Mouse (Mus musculus) adrenal gland, postnatal 36 days (tissue): ENCODE measurements around the gene Fndc3a. TPM values are rescaled to one million over a fixed set of nuclear protein-coding genes. Genes with fewer than 3 reads are reported as not detected.

Source experiments
- DNase-seq, 2 experiments: peaks; one replicate each; pipeline ENCODE4 v3.0.0; 2021; ENCODE audit warnings: mixed read lengths in 1 of 2
- total RNA-seq, 2 experiments: library from RNA; stranded (reverse); gene quantifications; 2 replicates each; pipeline ENCODE4 v1.2.3; 2021

The Fndc3a gene
- total RNA-seq, 2 experiments from 2014 or later: 62.6 to 78.5 TPM

DNA sequence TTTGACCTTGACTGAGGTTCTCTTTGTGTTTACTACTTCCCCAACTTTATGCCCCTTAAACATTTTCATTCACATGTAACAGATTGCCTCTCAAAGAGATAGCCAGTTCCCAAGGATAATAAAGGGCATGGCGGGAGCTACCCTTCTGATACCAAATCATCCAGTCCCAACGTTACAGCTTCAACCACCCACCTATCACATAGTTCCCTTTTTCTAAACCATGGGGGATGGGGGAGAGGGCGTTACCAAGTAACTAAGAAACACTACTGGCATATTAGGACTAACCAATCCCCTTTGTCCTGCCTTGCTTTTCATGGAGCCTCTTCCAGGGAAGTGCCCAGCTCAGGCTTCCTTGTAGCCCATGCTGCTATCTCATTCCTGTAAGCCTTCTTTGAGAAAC, 32.6 kb downstream of the Fndc3a start:
- no peak for DNase-seq

DNA sequence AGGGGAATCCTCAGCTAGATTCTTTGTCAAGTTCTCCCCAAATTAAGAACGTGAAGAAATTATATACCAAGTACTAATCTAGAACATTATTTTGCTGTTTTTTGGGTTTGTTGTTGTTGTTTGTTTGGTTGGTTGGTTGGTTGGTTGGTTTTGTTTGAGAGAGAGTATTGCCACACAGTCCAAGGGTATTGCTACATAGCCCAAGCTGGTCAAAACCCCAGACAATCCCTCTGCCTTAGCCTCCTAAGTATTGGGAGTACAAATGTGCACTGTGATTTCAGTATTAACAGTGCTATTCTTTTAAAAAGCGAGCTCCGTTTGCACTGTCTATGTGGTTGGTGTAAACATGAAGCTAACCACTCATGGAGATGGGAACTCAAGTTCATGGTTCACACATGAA, 37.9 kb downstream of the Fndc3a start:
- peak; percentile 6 to 11 for DNase-seq

DNA sequence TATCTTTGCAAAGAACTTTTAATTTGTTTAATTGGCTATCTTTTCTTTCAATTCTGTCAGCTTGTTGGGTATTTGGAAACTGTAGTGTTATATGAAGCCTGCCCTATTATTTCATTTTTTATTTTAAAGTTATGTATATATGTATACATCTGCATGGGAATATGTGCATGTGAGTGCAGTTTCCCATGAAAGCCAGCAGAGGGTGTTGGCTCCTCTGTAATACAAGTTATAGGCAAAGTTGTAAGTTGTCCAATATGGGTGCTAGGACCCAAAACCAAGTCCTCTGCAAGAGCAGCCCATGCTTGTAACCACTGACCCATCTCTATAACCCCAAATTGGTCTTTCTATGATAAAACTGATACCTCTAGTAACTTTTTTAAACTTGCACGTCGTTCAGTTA, 38.8 kb downstream of the Fndc3a start:
- DNase-seq: no peak

DNA sequence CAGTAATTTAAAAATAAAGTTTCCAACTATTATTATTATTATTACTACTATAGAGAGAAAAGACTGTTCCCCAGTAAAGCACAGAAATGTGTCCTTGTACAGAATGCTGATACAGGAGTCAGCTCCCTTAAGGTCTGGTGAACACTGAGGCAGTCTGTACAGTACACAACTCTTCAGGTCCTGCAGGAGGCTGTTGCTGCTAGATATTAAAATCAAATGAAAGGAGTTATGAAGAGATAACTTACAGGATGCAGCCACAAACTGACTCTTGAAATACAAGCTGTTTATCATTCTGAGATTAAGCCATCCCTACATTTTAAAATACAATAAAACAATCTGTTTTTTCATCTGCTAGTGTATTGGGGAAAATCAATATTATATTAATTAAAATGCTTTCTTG, 60.5 kb downstream of the Fndc3a start:
- no peak for DNase-seq

DNA sequence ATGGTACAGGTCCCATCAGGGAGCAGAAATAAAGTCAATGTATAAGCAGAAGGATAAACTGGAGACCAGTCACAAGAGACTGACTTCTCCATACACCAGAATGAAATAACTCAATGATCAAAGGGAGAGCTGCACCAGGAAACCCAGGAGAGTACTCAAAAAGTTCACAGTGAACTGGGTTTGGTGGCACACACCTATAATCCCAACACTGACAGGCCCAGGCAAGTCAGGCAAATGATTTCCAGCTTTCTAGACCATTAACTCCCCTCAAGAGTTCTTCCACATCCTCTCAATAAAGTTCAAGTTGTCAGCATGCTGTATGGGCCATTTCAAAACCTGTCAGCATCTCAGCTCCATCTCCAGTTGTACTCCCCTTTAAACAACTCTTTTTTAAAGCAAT, 64.3 kb downstream of the Fndc3a start:
- no peak for DNase-seq

DNA sequence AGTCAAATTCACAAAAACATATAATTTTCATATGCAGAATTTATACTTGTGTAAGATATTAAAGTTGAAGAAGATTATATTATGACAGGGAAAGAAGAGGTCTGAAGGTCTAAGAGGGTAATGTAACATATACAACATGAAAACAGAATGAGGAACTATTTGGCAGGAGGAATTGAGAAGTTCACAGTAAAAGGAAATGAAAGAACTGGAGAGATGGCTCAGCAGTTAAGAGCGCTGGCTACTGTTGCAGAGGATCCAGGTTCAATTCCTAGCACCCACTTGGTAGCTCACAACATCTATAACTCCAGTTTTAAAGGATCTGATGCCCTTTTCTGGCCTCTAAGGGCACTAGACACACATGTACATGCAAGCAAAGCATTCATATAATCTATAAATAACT, 65.2 kb downstream of the Fndc3a start:
- no peak for DNase-seq

DNA sequence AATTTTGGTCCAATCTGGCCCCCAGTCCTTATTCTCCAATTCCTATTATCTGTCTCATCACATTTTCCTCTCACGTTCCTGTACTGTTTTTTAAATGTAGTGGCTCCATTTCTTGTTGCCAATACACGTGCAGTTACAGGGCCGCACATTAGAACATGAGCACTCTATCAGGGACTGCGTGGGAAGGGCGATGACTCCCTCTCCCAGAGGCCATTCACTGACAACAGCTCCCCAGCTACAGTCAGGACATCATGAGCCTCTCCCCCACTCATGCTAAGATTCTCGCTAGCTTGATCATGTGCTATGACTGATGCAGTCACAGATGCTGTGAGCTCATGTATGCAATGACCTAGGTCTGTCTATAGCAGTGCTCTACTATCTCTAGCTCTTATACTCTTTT, 71.3 kb downstream of the Fndc3a start:
- DNase-seq: no peak

DNA sequence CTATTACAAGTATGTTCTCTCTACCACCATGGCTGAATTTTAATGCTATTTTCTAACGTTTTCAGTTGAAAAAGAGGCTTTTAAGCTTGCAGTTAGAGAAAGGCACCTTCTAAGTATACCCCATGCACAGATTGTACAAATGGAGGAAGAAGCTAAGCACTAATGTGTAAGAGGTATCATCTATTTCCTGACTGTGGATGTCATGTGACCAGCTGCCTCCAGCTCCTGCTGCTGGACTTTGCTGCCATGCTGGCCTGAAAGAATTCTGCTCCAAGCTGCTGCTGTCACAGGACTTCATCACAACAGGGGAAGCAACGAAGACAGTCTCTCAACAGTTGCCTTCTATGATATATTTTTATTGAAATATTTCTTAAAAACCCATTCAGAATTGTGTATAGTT, 76.2 kb downstream of the Fndc3a start:
- DNase-seq: no peak

DNA sequence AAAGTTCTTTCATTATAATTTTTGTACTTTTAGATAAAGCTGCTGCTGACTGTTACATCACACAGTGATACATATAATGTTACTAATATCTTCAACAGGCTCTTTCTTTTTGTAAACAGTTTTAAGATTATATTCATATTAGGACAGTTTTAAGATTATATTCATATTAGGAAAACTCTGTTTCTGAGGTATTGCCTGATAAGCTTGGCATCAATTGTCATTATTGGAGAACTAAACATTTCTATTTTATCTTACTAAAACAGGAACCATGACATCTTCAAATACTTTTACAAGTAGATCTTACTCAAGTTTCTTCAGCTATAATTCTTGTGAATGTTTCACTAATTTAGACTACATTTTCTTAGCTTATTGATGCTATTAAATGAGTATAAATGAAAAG, 84.4 kb downstream of the Fndc3a start:
- DNase-seq: no peak

DNA sequence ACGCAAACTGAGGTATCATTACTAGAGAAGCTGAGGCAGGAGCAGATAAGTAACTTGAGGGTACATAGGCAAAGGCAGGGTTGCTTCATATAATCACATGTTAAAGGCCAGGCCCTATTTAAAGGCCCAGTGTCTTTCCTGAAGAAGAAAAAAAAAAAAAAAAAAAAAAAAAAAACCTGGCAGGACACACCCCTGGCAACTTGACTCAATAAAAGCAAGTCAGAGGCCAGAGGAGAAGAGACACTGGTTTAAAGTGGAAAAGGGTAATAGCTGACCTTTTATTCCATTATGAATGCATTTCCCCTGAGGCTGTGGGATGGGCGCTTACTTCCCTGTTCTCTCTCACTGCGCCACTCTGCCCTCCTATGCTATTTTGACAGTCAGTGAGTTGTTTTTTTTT, 105.7 kb downstream of the Fndc3a start:
- no peak for DNase-seq

DNA sequence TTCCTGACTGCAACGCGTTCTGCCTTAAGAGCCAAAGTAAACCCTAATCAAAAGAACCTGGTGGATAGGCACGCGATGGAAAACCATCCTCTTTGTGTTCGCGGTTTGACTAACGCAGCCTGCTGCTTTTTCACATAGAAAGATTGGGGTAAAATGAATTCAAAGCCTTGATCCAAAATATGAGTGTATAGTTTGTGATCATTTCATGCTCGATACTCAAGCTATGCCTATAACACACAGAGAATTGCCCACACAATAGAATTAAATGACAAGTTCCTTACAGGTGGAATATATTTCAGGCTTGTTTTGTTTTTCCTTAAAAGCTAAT, 106.6 kb downstream of the Fndc3a start:
- DNase-seq: no peak

DNA sequence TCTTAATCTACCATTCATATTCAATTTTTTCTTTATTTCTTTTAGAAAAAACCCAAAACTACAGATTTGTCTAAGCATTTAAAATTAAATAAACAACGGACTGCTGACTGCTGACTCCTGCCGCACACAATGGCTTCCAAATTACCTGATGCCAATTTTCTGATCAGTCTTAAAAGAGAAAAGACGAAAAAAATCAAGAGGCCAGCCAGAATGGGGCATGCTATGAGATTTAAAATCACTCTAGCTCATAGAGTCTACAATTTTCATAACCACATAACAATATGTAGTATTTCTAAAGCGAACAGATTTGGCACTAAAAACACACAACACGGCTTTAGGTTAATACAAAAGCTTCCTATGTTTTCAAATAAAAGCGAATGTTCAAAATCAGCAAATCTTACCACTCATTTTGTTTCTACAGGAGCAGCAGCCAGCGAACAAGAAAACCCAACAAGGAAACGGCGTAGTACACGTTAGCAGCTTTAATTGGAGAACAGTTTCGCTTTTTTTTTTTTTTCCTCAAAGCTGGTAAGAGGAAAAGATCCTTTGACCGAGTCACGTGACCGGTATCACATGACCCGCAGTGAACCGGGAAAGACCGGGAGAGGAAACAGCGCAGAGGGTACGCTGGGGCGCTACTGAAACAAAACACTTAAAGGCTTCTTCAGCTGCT, 107.1 kb downstream of the Fndc3a start:
- peak; percentile 92 for DNase-seq

DNA sequence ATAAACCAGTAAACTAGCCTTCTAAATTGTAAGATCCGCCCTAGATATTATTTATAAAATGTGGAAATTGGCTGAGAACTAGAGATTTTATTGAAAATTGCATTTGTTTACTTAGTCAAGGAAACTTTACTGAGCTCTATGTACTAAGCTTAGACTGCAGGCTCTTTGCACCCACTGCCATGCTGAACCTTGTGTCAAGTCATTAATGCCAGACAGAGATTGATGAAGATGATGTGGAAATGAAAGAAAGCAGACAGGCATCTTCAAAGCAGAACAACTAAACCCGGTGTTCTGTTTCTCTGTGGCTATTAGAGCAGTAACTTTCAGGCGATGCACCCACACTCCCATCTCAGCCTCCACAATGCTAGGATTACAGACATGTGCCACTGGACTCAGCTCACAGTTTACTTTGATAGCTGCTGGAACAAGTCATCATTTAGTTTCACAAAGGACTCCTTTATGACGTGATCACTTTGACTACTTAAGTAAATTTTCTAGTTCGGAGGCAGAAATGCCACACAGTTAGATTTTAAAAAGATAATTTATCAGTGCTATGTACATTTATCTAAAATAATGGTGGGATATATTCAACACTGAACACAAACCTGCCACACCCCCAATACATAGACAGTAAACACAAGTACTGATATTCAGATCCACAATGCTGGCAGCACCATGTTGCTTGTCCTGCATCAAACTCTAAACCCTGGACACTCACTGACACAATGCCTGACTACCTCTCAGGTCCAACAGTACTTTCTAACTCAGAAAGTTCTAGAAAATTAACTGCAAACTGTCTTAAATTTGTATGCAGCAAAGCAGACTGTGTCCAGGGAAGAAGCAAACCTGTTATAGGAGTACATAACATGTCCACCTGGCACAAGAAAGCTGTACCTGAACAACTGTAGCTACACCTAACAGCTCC, 108.2 kb downstream of the Fndc3a start:
- no peak for DNase-seq

DNA sequence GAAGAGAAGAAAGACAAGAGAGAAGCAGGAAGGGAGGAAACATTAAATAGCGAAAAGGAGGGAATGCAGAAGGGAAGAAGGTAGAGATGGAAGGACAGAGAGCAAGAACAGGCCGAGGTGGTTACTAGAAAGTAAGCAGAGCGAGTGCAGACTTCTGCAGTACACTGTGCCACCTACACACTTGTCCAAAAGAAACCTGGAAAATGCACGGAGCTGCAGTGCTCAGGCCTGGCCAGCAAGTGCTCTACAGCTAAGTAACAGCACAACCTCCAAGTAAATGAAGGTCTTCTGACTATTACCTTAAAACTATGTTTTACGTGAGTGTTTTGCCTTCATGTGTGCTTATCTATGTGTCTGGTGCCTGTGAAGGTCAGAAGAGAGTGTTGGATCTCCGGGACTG, 109.4 kb downstream of the Fndc3a start:
- DNase-seq: no peak

DNA sequence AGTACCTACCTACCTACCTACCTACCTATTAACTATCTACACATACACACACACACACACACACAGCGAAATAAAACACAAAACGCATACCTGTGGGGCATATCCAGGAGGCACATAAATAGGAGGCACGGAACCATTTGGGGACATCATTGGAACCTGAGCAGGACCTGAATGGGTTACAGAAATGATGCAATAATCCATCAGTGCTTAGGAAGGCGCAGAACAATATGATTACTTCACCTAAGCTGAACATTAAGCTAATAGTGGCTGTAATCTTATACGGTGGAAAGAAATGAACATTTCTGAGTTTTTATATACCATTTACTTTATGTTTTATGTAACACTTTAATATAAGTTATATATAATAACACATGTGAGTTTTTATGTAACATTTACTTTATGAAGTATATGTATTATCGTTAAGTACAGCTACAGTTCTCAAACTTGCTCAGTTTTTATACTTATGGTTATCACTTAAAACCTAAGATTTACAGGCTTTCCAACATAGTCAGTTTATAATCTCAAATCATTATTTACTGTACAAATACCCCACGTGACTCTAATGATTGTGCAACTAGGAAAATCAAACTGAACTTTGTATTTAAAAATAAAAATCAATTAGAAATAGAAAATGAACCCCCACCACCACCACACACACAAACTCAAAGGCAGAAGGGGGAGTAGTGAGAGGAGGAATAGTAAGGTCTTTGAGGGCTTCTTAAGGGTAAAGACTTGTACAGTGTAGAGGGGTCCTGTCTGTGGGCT, 110.6 kb downstream of the Fndc3a start:
- DNase-seq: no peak

DNA sequence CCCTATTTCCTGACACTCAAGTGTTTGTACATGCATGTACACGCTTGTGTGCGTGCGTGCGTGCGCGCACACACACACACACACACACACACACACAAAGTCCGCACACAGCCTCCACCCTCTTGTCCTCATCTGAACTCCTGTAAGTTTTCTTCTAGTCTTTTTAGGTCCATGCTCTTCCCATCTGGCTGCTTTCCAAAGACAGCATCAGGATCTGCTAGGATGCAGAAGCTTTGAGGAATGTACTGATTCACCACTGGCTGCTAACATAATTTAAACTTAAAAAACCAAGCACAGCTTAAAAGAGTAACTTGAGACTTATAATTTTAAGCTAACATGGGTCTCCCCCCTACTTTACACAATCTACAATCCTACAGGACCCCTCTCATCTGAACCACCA, 115.6 kb downstream of the Fndc3a start:
- no peak for DNase-seq

DNA sequence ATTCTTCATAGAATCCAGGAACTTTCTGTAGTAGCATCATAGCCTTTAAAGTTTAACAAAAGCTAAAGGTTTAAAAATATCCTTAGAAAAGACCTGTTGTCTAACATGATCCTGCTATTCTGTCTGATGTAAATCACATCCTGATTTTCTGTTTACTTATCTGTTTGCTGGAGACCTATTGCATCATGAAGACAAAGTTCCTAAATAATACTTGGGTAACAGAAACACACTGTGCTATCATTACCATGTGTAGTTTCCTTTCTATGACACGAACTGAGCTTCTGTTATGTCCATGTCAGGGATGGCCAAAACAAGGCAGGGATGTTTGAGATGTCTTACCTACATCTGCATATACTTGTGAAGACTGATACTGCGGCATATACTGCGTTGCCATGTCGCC, 120.4 kb downstream of the Fndc3a start:
- no peak for DNase-seq

DNA sequence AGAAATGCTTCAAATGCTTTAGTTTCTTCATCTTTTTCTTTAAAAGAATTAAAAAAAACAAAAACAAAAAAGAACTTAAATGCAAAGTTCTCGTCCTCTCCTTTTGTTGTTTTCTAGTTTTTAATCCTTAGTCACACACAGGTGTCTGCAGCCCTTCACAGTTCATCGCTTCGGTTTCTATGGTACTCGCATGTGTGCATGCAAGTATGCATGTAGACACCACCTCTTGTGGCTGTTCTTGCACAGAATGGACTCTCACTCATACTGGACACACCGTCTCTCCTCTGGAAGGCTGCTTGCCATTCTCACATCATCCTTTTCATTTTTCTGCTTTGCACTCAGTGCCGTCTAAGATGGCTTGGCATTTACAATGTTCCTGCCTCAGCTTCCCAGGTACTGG, 126.8 kb downstream of the Fndc3a start:
- DNase-seq: no peak

DNA sequence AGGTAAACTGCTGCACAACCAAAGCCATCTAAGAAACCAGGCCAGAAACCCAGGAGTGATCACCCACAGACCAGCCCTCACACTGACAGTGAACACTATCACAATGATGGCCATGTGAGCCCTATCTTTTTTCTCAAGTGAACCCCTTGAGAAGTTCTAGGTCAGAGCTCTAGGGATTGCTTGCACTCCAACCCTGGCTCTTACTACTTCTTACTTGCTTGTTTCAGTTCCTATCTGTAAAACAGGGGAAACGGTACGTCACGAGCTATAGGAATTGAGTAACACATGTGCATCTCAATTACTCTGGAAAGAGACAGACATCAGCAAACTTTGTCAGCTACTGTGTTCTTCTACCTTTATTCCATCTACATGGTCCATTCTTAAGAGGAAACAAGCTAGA, 128.8 kb downstream of the Fndc3a start:
- DNase-seq: no peak

DNA sequence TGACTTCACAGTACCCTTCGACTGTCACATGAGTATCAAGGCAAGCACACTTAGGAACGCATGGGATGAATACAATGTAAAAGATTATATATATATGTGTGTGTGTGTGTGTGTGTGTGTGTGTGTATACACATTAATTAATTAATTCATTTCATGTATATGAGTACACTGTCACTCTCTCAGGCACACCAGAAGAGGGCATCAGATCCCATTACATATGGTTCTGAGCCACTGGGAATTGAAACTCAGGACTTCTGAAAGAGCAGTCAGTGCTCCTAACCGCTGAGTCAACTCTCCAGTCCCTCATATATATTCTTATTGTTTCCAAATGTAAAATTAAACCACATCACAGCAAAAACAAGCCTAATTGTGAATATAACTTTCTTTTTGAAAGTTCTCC, 133.5 kb downstream of the Fndc3a start:
- DNase-seq: no peak

DNA sequence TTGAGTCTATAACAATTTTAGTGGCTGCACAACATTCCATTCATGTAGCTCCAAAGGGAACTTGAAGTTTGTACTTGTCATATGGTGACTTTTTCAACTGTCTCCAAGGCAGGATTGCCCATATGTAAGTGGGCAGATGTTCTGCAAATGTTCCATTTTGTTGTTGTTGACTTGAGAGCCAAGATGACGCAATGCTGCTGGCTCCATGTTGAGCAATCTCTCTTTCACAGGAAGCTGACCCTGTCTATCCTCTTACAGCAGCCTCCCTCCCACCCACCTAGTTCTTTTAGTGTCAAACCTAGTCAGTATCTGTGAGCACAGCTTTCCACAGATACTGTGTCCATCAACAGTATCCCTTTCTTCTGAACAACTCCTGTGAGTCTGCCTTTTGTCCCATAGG, 145.9 kb downstream of the Fndc3a start:
- DNase-seq: peak in 1 of 2 experiments; percentile 12

DNA sequence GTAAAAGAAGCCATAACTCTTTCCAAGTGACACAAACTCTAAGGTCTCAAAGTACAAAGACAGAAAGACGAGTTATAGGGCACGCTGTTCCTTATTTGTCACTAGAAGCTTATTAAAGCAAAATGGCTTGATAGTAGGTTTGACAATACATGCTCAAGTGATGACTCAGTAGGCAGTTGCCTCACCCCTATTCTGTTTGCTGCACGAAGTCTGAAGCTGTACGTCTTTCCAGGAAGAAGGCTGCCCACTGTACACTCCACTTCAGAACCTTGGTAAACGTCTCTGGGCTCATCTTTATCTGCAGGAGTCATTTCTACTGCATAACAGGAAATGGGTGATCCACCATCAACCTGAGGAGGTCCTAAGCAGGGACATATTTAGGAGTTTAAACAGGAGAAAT, 151.0 kb downstream of the Fndc3a start:
- DNase-seq: no peak

DNA sequence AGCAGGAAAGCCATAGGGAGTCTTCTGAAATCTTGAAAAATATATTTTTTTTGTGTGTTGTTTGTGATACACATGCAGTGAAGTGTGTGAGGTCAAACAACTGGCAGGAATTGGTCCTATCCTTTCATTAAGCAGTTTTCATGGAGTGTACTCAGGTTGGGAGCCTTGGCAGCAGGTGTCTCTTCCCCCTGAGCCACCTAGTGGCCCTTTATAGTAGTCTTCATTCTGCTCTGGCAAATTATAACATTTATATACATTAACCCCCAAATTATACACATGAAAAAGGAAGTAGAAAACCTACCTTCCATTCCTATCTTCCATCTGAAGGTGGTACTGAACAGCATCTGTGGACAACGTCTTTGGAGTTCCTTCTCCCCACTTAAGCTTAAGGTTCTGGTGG, 154.0 kb downstream of the Fndc3a start:
- no peak for DNase-seq
